In the genomic region with DNA sequence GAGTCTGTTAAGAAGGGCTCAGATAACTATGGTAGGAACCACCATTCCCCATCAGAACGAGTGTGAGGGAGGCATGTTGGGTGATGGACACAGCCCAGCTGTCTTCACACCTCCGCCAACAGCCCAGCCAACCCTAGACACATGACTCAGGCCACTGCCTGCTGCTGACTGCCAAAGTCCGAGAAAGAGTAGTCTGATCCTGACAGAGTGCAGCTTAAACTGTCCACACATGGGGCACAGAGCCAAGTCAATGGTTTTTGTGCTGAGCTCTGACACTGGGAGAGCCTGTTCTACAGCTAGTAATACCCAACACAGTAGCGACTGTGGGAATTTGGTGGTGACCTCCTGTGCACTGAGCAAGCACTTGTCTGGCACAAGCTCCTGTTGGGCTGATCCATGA, we compare ENCODE assay signal across 9 mouse cellular contexts.
A peak's percentile ranks its signal among the peaks of the same experiment; 100 is the strongest.
DNase-seq lines count a peak whose midpoint lies in the region; ATAC-seq lines count a peak whose summit lies in the region.
"Had no signal": no experiment of that assay in that cellular context is flagged by ENCODE, and none has a peak within 500 bp of the region (broad histone marks: within the 10 kb centered on the region; RNA-seq: fewer than 3 reads in every experiment).

No protein-coding gene starts in this region.

- no peaks in the 10 kb centered on the region for H3K36me3 ChIP-seq in heart, embryonic 11.5 days (ENCODE audit: control insufficient read depth, insufficient read depth, low read length)
- no peaks in the 10 kb centered on the region for H3K36me3 ChIP-seq in lung, embryonic 16.5 days (ENCODE audit: control insufficient read depth, insufficient read depth, low read length)
- H3K36me3 ChIP-seq: neural tube, embryonic 12.5 days had no signal

- H3K4me2 ChIP-seq in heart, embryonic 11.5 days = no peak overlapping the region
- no peak overlapping the region for H3K4me2 ChIP-seq in lung, embryonic 16.5 days (ENCODE audit: low read depth, low read length)
- H3K4me2 ChIP-seq: neural tube, embryonic 12.5 days had no signal

- no peak overlapping the region for H3K9ac ChIP-seq in heart, embryonic 11.5 days (ENCODE audit: low read depth, low read length)
- H3K9ac ChIP-seq in lung, embryonic 16.5 days (ENCODE audit: low read length) = no peak overlapping the region
- H3K9ac ChIP-seq: neural tube, embryonic 12.5 days had no signal

- ATAC-seq in heart, embryonic 11.5 days (replicated peaks; ENCODE audit: insufficient number of reproducible peaks, low FRiP score, low TSS enrichment) = peak; percentile 50; the same call in 1 of the 2 replicates
- ATAC-seq in lung, embryonic 16.5 days (ENCODE audit: low read depth) = peak; percentile 98
- no peak for ATAC-seq in CD4-positive, CD25-positive, alpha-beta regulatory T cell, adult 4 months

- WGBS in heart, embryonic 11.5 days (ENCODE audit: insufficient replicate concordance) = 33% methylated on average over 4 of the region's 4 CpGs
- 12% methylated on average over 4 of the region's 4 CpGs for WGBS in lung, embryonic 16.5 days

- no peak overlapping the region for H3K27ac ChIP-seq in heart, embryonic 11.5 days (ENCODE audit: low read depth, low read length)
- H3K27ac ChIP-seq in lung, embryonic 16.5 days (ENCODE audit: low read length) = no peak overlapping the region
- H3K27ac ChIP-seq: neural tube, embryonic 12.5 days had no signal

- H3K4me3 ChIP-seq in heart, embryonic 11.5 days (ENCODE audit: low read depth, low read length) = no peak overlapping the region
- H3K4me3 ChIP-seq in lung, embryonic 16.5 days (ENCODE audit: low read length) = no peak overlapping the region
- H3K4me3 ChIP-seq: neural tube, embryonic 12.5 days had no signal

- H3K27me3 ChIP-seq in heart, embryonic 11.5 days (ENCODE audit: control insufficient read depth, insufficient read depth, low read length) = no peaks in the 10 kb centered on the region
- peaks cover 25% of the 10 kb centered on the region for H3K27me3 ChIP-seq in lung, embryonic 16.5 days (ENCODE audit: control insufficient read depth, insufficient read depth, low read depth, low read length)
- H3K27me3 ChIP-seq: neural tube, embryonic 12.5 days had no signal

- DNase-seq in adrenal gland, adult (ENCODE audit: inconsistent age in 2 of 2, low spot score in 1 of 2) = peak; percentile 12 to 54
- no peak for DNase-seq in adrenal gland, adult 18-20 months (ENCODE audit: low spot score in 2 of 2)
- peak; percentile 86 for DNase-seq in Muller cell, postnatal 12 days (ENCODE audit: inconsistent ontology term)
- DNase-seq in kidney, postnatal 10 days = peak; percentile 86
- DNase-seq in embryo, embryonic 10 days (ENCODE audit: low spot score) = no peak

- H3K4me1 ChIP-seq in heart, embryonic 11.5 days (ENCODE audit: control insufficient read depth, insufficient read depth, low read length) = no peaks in the 10 kb centered on the region
- H3K4me1 ChIP-seq in lung, embryonic 16.5 days (replicated peaks; ENCODE audit: control insufficient read depth, insufficient read depth, low read length) = peaks cover 11% of the 10 kb centered on the region
- H3K4me1 ChIP-seq: neural tube, embryonic 12.5 days had no signal

- H3K9me3 ChIP-seq in heart, embryonic 11.5 days (replicated peaks; ENCODE audit: control insufficient read depth, low read length) = no peaks in the 10 kb centered on the region
- H3K9me3 ChIP-seq in lung, embryonic 16.5 days (ENCODE audit: control insufficient read depth, low read length) = no peaks in the 10 kb centered on the region
- H3K9me3 ChIP-seq: neural tube, embryonic 12.5 days had no signal

Comparison
In these comparisons a context has a peak if more than half of its experiments do, and no peak if none do; other contexts are left out.
1. DNase-seq: peak in adrenal gland, adult (2 of 2), Muller cell, postnatal 12 days (single experiment) and kidney, postnatal 10 days (single experiment); none in adrenal gland, adult 18-20 months (0 of 2) and embryo, embryonic 10 days (single experiment).